Mouse (Mus musculus) kidney, postnatal 0 days (tissue): Measurements from ENCODE around the gene Olfr1000. TPM values are rescaled to one million over a fixed set of nuclear protein-coding genes. Genes with fewer than 3 reads are reported as not detected.
"Not testable (repeated sequence)": the region's sequence is repeated elsewhere in the genome, so short reads cannot be mapped to it uniquely, and the experiment has no call there.

Experiments
- ATAC-seq: fragments of 200-750 bp; cut with Nextera tagmentation; replicated peaks from 2 replicates; pipeline ENCODE4 v1.8.0; 2017; ENCODE audit warnings: low read depth, moderate number of reproducible peaks, moderate TSS enrichment, moderate library complexity; ENCODE audit not compliant: low FRiP score
- DNase-seq: peaks from one replicate; pipeline ENCODE4 v3.0.0-alpha.2; 2016; ENCODE audit warnings: low spot score
- H3K27ac ChIP-seq: fragments of 300-500 bp; sonication (generic); 2 replicates; pipeline ENCODE4 v1.5.1; 2014; ENCODE audit warnings: mild to moderate bottlenecking
- H3K27me3 ChIP-seq: fragments of 300-500 bp; sonication (generic); 2 replicates; pipeline ENCODE4 v1.6.1; 2014; ENCODE audit warnings: low read length, mixed read lengths; ENCODE audit not compliant: insufficient read depth
- H3K36me3 ChIP-seq: fragments of 300-500 bp; sonication (generic); 2 replicates; pipeline ENCODE4 v1.6.1; 2014; ENCODE audit warnings: low read length, mixed read lengths; ENCODE audit not compliant: insufficient read depth
- H3K4me1 ChIP-seq: fragments of 300-500 bp; sonication (generic); replicated peaks from 2 replicates; pipeline ENCODE4 v1.6.1; 2014; ENCODE audit warnings: antibody characterized with exemption, low read length, mixed read lengths; ENCODE audit not compliant: insufficient read depth
- H3K4me2 ChIP-seq: fragments of 300-500 bp; sonication (generic); 2 replicates; pipeline ENCODE4 v1.6.1; 2014; ENCODE audit warnings: mild to moderate bottlenecking, low read length, moderate library complexity, mixed read lengths
- H3K4me3 ChIP-seq: fragments of 300-500 bp; sonication (generic); replicated peaks from 2 replicates; pipeline ENCODE4 v1.5.1; 2014; ENCODE audit warnings: low read depth, low read length
- H3K9ac ChIP-seq: fragments of 300-500 bp; sonication (generic); 2 replicates; pipeline ENCODE4 v1.6.1; 2014; ENCODE audit warnings: low read depth, low read length
- H3K9me3 ChIP-seq: fragments of 300-500 bp; sonication (generic); replicated peaks from 2 replicates; pipeline ENCODE4 v1.6.1; 2016; ENCODE audit warnings: low read length, inconsistent platforms, mixed read lengths
- CTCF ChIP-seq: IDR thresholded peaks from 2 replicates; pipeline ENCODE4 v1.5.1; 2016; ENCODE audit warnings: antibody characterized with exemption, low read depth, mild to moderate bottlenecking, moderate library complexity
- WGBS: fragments of 180-500 bp; shearing (Covaris S2); extraction: QIAGEN DNeasy Blood & Tissue Kit; methylation state at CpG from one replicate; pipeline ENCODE4 v1.1.7; 2014; 5-methylcytosine and 5-hydroxymethylcytosine counted together
- polyA plus RNA-seq: library from polyadenylated mRNA; unstranded; fragments of >200 nt; fragmentation: Nextera tagmentation; extraction: Ambion mirVana; gene quantifications from 2 replicates; pipeline ENCODE4 v1.2.1, GENCODE M21; 2015

Gene Olfr1000
- not detected in 2 replicates for polyA plus RNA-seq

DNA sequence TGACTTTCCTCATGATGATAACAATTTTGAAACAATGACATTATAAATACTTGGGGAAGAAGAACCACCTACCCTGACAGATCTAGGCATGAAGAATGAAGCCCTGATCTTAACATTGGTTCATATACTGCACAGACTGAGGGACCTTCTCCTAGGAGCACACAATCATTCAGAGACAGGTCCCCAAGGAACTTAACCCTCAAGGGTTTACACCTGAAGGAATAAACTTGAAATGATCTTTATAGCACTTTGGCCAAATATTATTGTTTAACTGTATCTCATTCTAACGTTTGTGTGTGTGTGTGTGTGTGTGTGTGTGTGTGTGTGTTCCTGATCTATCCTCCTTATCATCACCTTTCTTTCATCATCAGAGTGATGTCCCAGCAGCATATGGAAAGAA, at the start of gene Olfr1000:
Gene Olfr1000, minus strand, starts transcription at position 101 of the 400 bp plus-strand sequence.
- whole genome bisulfite sequencing = 67% methylated on average over 1 of the region's 1 CpGs
- no peak within 1 kb of the TSS for H3K4me3 ChIP-seq
- DNase-seq (no peak), ATAC-seq (no peak)
- no peaks in the 10 kb centered on the region for H3K9me3 ChIP-seq
- H3K9ac ChIP-seq = no peak within 1 kb of the TSS
- H3K36me3 ChIP-seq = no peaks in the 10 kb centered on the region
- TF ChIP-seq CTCF = no peak
- no peaks in the 10 kb centered on the region for H3K4me1 ChIP-seq
- no peak within 1 kb of the TSS for H3K27ac ChIP-seq
- H3K27me3 ChIP-seq = no peaks in the 10 kb centered on the region
- no peak within 1 kb of the TSS for H3K4me2 ChIP-seq

GRCm38 (mm10) chr2:85650604-85651003, 38.9 kb upstream of the Olfr1000 start, which contains the start of gene Olfr1002:
Olfr1002 (minus strand) TSS chr2:85650704.
- no peaks in the 10 kb centered on the region for H3K36me3 ChIP-seq
- DNase-seq (no peak), ATAC-seq (no peak)
- no peak for TF ChIP-seq CTCF
- H3K9ac ChIP-seq = no peak within 1 kb of the TSS
- no peak within 1 kb of the TSS for H3K27ac ChIP-seq
- no peak within 1 kb of the TSS for H3K4me3 ChIP-seq
- 92% methylated on average over 1 of the region's 1 CpGs for WGBS
- H3K4me2 ChIP-seq = no peak within 1 kb of the TSS
- no peaks in the 10 kb centered on the region for H3K4me1 ChIP-seq
- H3K27me3 ChIP-seq = no peaks in the 10 kb centered on the region
- no peaks in the 10 kb centered on the region for H3K9me3 ChIP-seq

- not testable (repeated sequence) for H3K9me3 ChIP-seq, DNase-seq, H3K9ac ChIP-seq, H3K27ac ChIP-seq, H3K4me2 ChIP-seq, H3K27me3 ChIP-seq, ATAC-seq, H3K4me3 ChIP-seq, H3K36me3 ChIP-seq, H3K4me1 ChIP-seq
- 79% methylated on average over 2 of the region's 2 CpGs for WGBS
Measured at GRCm38 (mm10) chr2:85588648-85589047, 23.1 kb downstream of the Olfr1000 start, which contains the start of gene Olfr998. Olfr998 (plus strand) TSS chr2:85588948.

- Histone ChIP-seq H3K9ac (no peak within 1 kb of the TSS), H3K4me3 (no peak within 1 kb of the TSS), H3K9me3 (no peaks in the 10 kb centered on the region), H3K27me3 (no peaks in the 10 kb centered on the region), H3K4me2 (no peak within 1 kb of the TSS), H3K4me1 (no peaks in the 10 kb centered on the region), H3K27ac (no peak within 1 kb of the TSS), H3K36me3 (no peaks in the 10 kb centered on the region)
- no peak for ATAC-seq
- DNase-seq = no peak
- TF ChIP-seq CTCF = no peak
Measured at GRCm38 (mm10) chr2:85578915-85579314, 32.8 kb downstream of the Olfr1000 start, which contains the start of gene Olfr996. Olfr996 (plus strand) TSS chr2:85579215.

- WGBS = 17% methylated on average over 4 of the region's 4 CpGs
- H3K9ac ChIP-seq = no peak overlapping the region
- H3K9me3 ChIP-seq = no peaks in the 10 kb centered on the region
- H3K27me3 ChIP-seq = no peaks in the 10 kb centered on the region
- H3K36me3 ChIP-seq = no peaks in the 10 kb centered on the region
- H3K4me1 ChIP-seq = no peaks in the 10 kb centered on the region
- no peak overlapping the region for H3K4me3 ChIP-seq
- DNase-seq (peak; percentile 77), ATAC-seq (no peak)
- TF ChIP-seq CTCF = peak; percentile 85
- no peak overlapping the region for H3K27ac ChIP-seq
- H3K4me2 ChIP-seq = no peak overlapping the region
Measured at GRCm38 (mm10) chr2:85561187-85561586, 50.5 kb downstream of the Olfr1000 start.

GRCm38 (mm10) chr2:85560226-85560625, 51.5 kb downstream of the Olfr1000 start:
- WGBS = 35% methylated on average over 4 of the region's 4 CpGs
- DNase-seq (peak; percentile 11), ATAC-seq (no peak)
- no peaks in the 10 kb centered on the region for H3K27me3 ChIP-seq
- no peak overlapping the region for H3K9ac ChIP-seq
- H3K4me3 ChIP-seq = no peak overlapping the region
- no peak overlapping the region for H3K27ac ChIP-seq
- H3K36me3 ChIP-seq = no peaks in the 10 kb centered on the region
- no peaks in the 10 kb centered on the region for H3K4me1 ChIP-seq
- TF ChIP-seq CTCF = no peak
- H3K9me3 ChIP-seq = no peaks in the 10 kb centered on the region
- H3K4me2 ChIP-seq = no peak overlapping the region

Other genes with a start within 250 kb of the Olfr1000 start
- gene Olfr988, start 248.7 kb downstream of the Olfr1000 start, polyA plus RNA-seq = not detected in 2 replicates
- gene Olfr992, start 202.4 kb downstream of the Olfr1000 start, polyA plus RNA-seq = not detected in 2 replicates
- gene Olfr993, start 197.0 kb downstream of the Olfr1000 start, polyA plus RNA-seq = not detected in 2 replicates
- not detected in 2 replicates for gene Olfr994, start 175.5 kb downstream of the Olfr1000 start, polyA plus RNA-seq
- gene Olfr995, start 168.3 kb downstream of the Olfr1000 start, polyA plus RNA-seq = not detected in 2 replicates
- gene 4833423E24Rik, start 92.9 kb downstream of the Olfr1000 start, polyA plus RNA-seq = not detected in 2 replicates
- not detected in 2 replicates for gene Olfr996, start 32.7 kb downstream of the Olfr1000 start, polyA plus RNA-seq
- not detected in 2 replicates for gene Olfr998, start 23.0 kb downstream of the Olfr1000 start, polyA plus RNA-seq
- gene Olfr1002, start 38.8 kb upstream of the Olfr1000 start, polyA plus RNA-seq = not detected in 2 replicates
- gene Olfr154, start 52.6 kb upstream of the Olfr1000 start, polyA plus RNA-seq = not detected in 2 replicates
- not detected in 2 replicates for gene Olfr1006, start 66.9 kb upstream of the Olfr1000 start, polyA plus RNA-seq
- not detected in 2 replicates for gene Olfr1008, start 77.5 kb upstream of the Olfr1000 start, polyA plus RNA-seq
- gene Olfr1009, start 103.5 kb upstream of the Olfr1000 start, polyA plus RNA-seq = not detected in 2 replicates
- gene Olfr1012, start 150.9 kb upstream of the Olfr1000 start, polyA plus RNA-seq = not detected in 2 replicates
- gene Olfr1013, start 155.2 kb upstream of the Olfr1000 start, polyA plus RNA-seq = not detected in 2 replicates
- not detected in 2 replicates for gene Olfr1014, start 160.8 kb upstream of the Olfr1000 start, polyA plus RNA-seq
- not detected in 2 replicates for gene Olfr1015, start 170.1 kb upstream of the Olfr1000 start, polyA plus RNA-seq
- gene Olfr1016, start 190.6 kb upstream of the Olfr1000 start, polyA plus RNA-seq = not detected in 2 replicates
- not detected in 2 replicates for gene Olfr1018, start 206.6 kb upstream of the Olfr1000 start, polyA plus RNA-seq
- not detected in 2 replicates for gene Olfr1019, start 233.6 kb upstream of the Olfr1000 start, polyA plus RNA-seq
- gene Olfr1020, start 235.1 kb upstream of the Olfr1000 start, polyA plus RNA-seq = not detected in 2 replicates